Mouse (Mus musculus) neural tube, embryonic 15.5 days (tissue): ENCODE results near the gene Kif19a. TPM values are rescaled to one million over a fixed set of nuclear protein-coding genes. Genes with fewer than 3 reads are reported as not detected.

Source experiments
- ATAC-seq: fragments of 200-750 bp; cut with Nextera tagmentation; 2 replicates; pipeline ENCODE4 v1.8.0; 2017; ENCODE audit warnings: mild to moderate bottlenecking, moderate TSS enrichment, moderate library complexity; ENCODE audit not compliant: low FRiP score
- H3K27ac ChIP-seq: fragments of 300-500 bp; sonication (generic); replicated peaks from 2 replicates; pipeline ENCODE4 v1.5.1; 2015; ENCODE audit warnings: mild to moderate bottlenecking, inconsistent platforms
- H3K27me3 ChIP-seq: fragments of 300-500 bp; sonication (generic); replicated peaks from 2 replicates; pipeline ENCODE4 v1.6.1; 2015; ENCODE audit warnings: inconsistent platforms
- H3K36me3 ChIP-seq: fragments of 300-500 bp; sonication (generic); 2 replicates; pipeline ENCODE4 v1.6.1; 2015; ENCODE audit warnings: inconsistent platforms
- H3K4me1 ChIP-seq: fragments of 300-500 bp; sonication (generic); 2 replicates; pipeline ENCODE4 v1.6.1; 2015; ENCODE audit warnings: inconsistent platforms
- H3K4me2 ChIP-seq: fragments of 300-500 bp; sonication (generic); 2 replicates; pipeline ENCODE4 v1.6.1; 2015; ENCODE audit warnings: inconsistent platforms, mild to moderate bottlenecking, moderate library complexity
- H3K4me3 ChIP-seq: fragments of 300-500 bp; sonication (generic); replicated peaks from 2 replicates; pipeline ENCODE4 v1.5.1; 2015; ENCODE audit warnings: mild to moderate bottlenecking, inconsistent platforms
- H3K9ac ChIP-seq: fragments of 300-500 bp; sonication (generic); replicated peaks from 2 replicates; pipeline ENCODE4 v1.6.1; 2015; ENCODE audit warnings: mild to moderate bottlenecking, inconsistent platforms
- H3K9me3 ChIP-seq: fragments of 300-500 bp; sonication (generic); replicated peaks from 2 replicates; pipeline ENCODE4 v1.6.1; 2016; ENCODE audit warnings: inconsistent platforms
- WGBS: fragments of 180-500 bp; shearing (Covaris S2); methylation state at CpG from one replicate; pipeline ENCODE4 v1.1.7; 2015; ENCODE audit warnings: mixed read lengths; 5-methylcytosine and 5-hydroxymethylcytosine counted together
- polyA plus RNA-seq: library from polyadenylated mRNA; unstranded; fragments of >200 nt; fragmentation: Nextera tagmentation; extraction: Ambion mirVana; gene quantifications from 2 replicates; pipeline ENCODE4 v1.2.1, GENCODE M21; 2015

The Kif19a gene
- polyA plus RNA-seq, 1 experiment from 2014 or later: 0.47 TPM

GRCm38 (mm10) chr11:114795231-114795746, 30.1 kb downstream of the Kif19a start:
- Histone ChIP-seq H3K4me3 (peak overlapping the region; percentile 40), H3K36me3 (no peaks in the 10 kb centered on the region), H3K27ac (peak overlapping the region; percentile 93), H3K27me3 (peaks cover 9% of the 10 kb centered on the region), H3K9me3 (no peaks in the 10 kb centered on the region), H3K4me2 (peak overlapping the region; percentile 92), H3K4me1 (peaks cover 60% of the 10 kb centered on the region), H3K9ac (peak overlapping the region; percentile 46)
- peak; percentile 81 for ATAC-seq
- WGBS: 2% methylated on average over 7 of the region's 7 CpGs

- no peaks in the 10 kb centered on the region for H3K9me3 ChIP-seq
- peak within 1 kb of the TSS; percentile 93 for H3K27ac ChIP-seq
- no peaks in the 10 kb centered on the region for H3K36me3 ChIP-seq
- H3K9ac ChIP-seq: peak within 1 kb of the TSS; percentile 46
- H3K4me2 ChIP-seq: peak within 1 kb of the TSS; percentile 92
- 0 out of 2 replicates have a peak, but pooled peaks cover 6% of the 10 kb centered on the region for H3K27me3 ChIP-seq
- 4% methylated on average over 4 of the region's 4 CpGs for WGBS
- peak; percentile 77 for ATAC-seq
- H3K4me3 ChIP-seq: peak within 1 kb of the TSS; percentile 40
- peaks cover 55% of the 10 kb centered on the region for H3K4me1 ChIP-seq
Measured at GRCm38 (mm10) chr11:114795848-114796322, 30.7 kb downstream of the Kif19a start, which contains the start of gene Btbd17. Btbd17 (minus strand) TSS chr11:114795945.

GRCm38 (mm10) chr11:114797176-114797575, 32.0 kb downstream of the Kif19a start:
- Histone ChIP-seq H3K4me3 (no peak overlapping the region), H3K4me2 (no peak overlapping the region), H3K27ac (peak overlapping the region; percentile 93; the same call in 1 of the 2 replicates), H3K9me3 (no peaks in the 10 kb centered on the region), H3K27me3 (0 out of 2 replicates have a peak, but pooled peaks cover 4% of the 10 kb centered on the region), H3K36me3 (no peaks in the 10 kb centered on the region), H3K4me1 (peaks cover 43% of the 10 kb centered on the region), H3K9ac (no peak overlapping the region)
- 91% methylated on average over 7 of the region's 7 CpGs for WGBS
- no peak for ATAC-seq

- H3K36me3 ChIP-seq: no peaks in the 10 kb centered on the region
- H3K4me3 ChIP-seq: no peak overlapping the region
- 93% methylated on average over 3 of the region's 3 CpGs for WGBS
- H3K9ac ChIP-seq: no peak overlapping the region
- ATAC-seq: no peak
- no peaks in the 10 kb centered on the region for H3K27me3 ChIP-seq
- H3K4me1 ChIP-seq: peaks cover 38% of the 10 kb centered on the region
- H3K4me2 ChIP-seq: no peak overlapping the region
- no peak overlapping the region for H3K27ac ChIP-seq
- H3K9me3 ChIP-seq: no peaks in the 10 kb centered on the region
Measured at GRCm38 (mm10) chr11:114797981-114798380, 32.8 kb downstream of the Kif19a start.

- Histone ChIP-seq H3K4me1 (peaks cover 34% of the 10 kb centered on the region), H3K4me2 (no peak within 1 kb of the TSS), H3K36me3 (no peaks in the 10 kb centered on the region), H3K4me3 (no peak within 1 kb of the TSS), H3K27me3 (no peaks in the 10 kb centered on the region), H3K9me3 (no peaks in the 10 kb centered on the region), H3K9ac (no peak within 1 kb of the TSS), H3K27ac (no peak within 1 kb of the TSS)
- WGBS: 96% methylated on average over 3 of the region's 3 CpGs
- ATAC-seq: no peak
Measured at GRCm38 (mm10) chr11:114798624-114799023, 33.4 kb downstream of the Kif19a start, which contains the start of gene Gpr142. Gpr142 (plus strand) TSS chr11:114798924.

GRCm38 (mm10) chr11:114801906-114802305, 36.7 kb downstream of the Kif19a start:
- no peak for ATAC-seq
- Histone ChIP-seq H3K27ac (no peak overlapping the region), H3K9ac (no peak overlapping the region), H3K27me3 (no peaks in the 10 kb centered on the region), H3K4me1 (peaks cover 5% of the 10 kb centered on the region; the same call in 1 of the 2 replicates), H3K4me3 (no peak overlapping the region), H3K36me3 (no peaks in the 10 kb centered on the region), H3K4me2 (no peak overlapping the region), H3K9me3 (no peaks in the 10 kb centered on the region)
- 85% methylated on average over 1 of the region's 1 CpGs for WGBS

- Histone ChIP-seq H3K4me1 (peaks cover 11% of the 10 kb centered on the region; the same call in 1 of the 2 replicates), H3K27me3 (no peaks in the 10 kb centered on the region), H3K27ac (no peak overlapping the region), H3K9ac (no peak overlapping the region), H3K9me3 (no peaks in the 10 kb centered on the region), H3K36me3 (no peaks in the 10 kb centered on the region), H3K4me2 (no peak overlapping the region), H3K4me3 (no peak overlapping the region)
- ATAC-seq: no peak
- 66% methylated on average over 15 of the region's 15 CpGs for WGBS
Measured at GRCm38 (mm10) chr11:114802540-114803267, 37.5 kb downstream of the Kif19a start.

GRCm38 (mm10) chr11:114803990-114804389, 38.8 kb downstream of the Kif19a start:
- no peak overlapping the region for H3K4me3 ChIP-seq
- H3K4me2 ChIP-seq: no peak overlapping the region
- no peak overlapping the region for H3K27ac ChIP-seq
- H3K36me3 ChIP-seq: no peaks in the 10 kb centered on the region
- H3K9me3 ChIP-seq: no peaks in the 10 kb centered on the region
- H3K9ac ChIP-seq: no peak overlapping the region
- peaks cover 16% of the 10 kb centered on the region; the same call in 1 of the 2 replicates for H3K4me1 ChIP-seq
- WGBS: 24% methylated on average over 8 of the region's 8 CpGs
- no peaks in the 10 kb centered on the region for H3K27me3 ChIP-seq
- no peak for ATAC-seq

- H3K4me1 ChIP-seq: peaks cover 16% of the 10 kb centered on the region; the same call in 1 of the 2 replicates
- H3K27me3 ChIP-seq: no peaks in the 10 kb centered on the region
- H3K27ac ChIP-seq: no peak overlapping the region
- no peaks in the 10 kb centered on the region for H3K9me3 ChIP-seq
- 35% methylated on average over 2 of the region's 2 CpGs for WGBS
- H3K4me2 ChIP-seq: no peak overlapping the region
- H3K9ac ChIP-seq: no peak overlapping the region
- no peaks in the 10 kb centered on the region for H3K36me3 ChIP-seq
- no peak for ATAC-seq
- H3K4me3 ChIP-seq: no peak overlapping the region
Measured at GRCm38 (mm10) chr11:114807025-114807424, 41.8 kb downstream of the Kif19a start.

- no peak overlapping the region for H3K9ac ChIP-seq
- H3K9me3 ChIP-seq: no peaks in the 10 kb centered on the region
- H3K4me3 ChIP-seq: no peak overlapping the region
- no peak overlapping the region for H3K4me2 ChIP-seq
- WGBS: 19% methylated on average over 13 of the region's 14 CpGs
- no peak for ATAC-seq
- H3K27me3 ChIP-seq: no peaks in the 10 kb centered on the region
- H3K4me1 ChIP-seq: peaks cover 15% of the 10 kb centered on the region; the same call in 1 of the 2 replicates
- no peaks in the 10 kb centered on the region for H3K36me3 ChIP-seq
- H3K27ac ChIP-seq: no peak overlapping the region
Measured at GRCm38 (mm10) chr11:114807686-114808427, 42.7 kb downstream of the Kif19a start.

GRCm38 (mm10) chr11:114809371-114809770, 44.2 kb downstream of the Kif19a start:
- ATAC-seq: no peak
- Histone ChIP-seq H3K4me1 (peaks cover 15% of the 10 kb centered on the region; the same call in 1 of the 2 replicates), H3K27ac (no peak overlapping the region), H3K36me3 (no peaks in the 10 kb centered on the region), H3K9me3 (no peaks in the 10 kb centered on the region), H3K4me2 (no peak overlapping the region), H3K27me3 (no peaks in the 10 kb centered on the region), H3K4me3 (no peak overlapping the region), H3K9ac (no peak overlapping the region)
- 90% methylated on average over 1 of the region's 1 CpGs for WGBS
